Mouse (Mus musculus) forebrain, embryonic 15.5 days (tissue): ENCODE results near the gene Me3. TPM values are rescaled to one million over a fixed set of nuclear protein-coding genes. Genes with fewer than 3 reads are reported as not detected.

Experiments used
- ATAC-seq: fragments of 200-750 bp; cut with Nextera tagmentation; replicated peaks from 2 replicates; pipeline ENCODE4 v1.8.0; 2017; ENCODE audit warnings: mild to moderate bottlenecking, moderate TSS enrichment, moderate library complexity
- H3K27ac ChIP-seq: fragments of 300-500 bp; sonication (generic); replicated peaks from 2 replicates; pipeline ENCODE4 v1.5.1; 2015; ENCODE audit warnings: mild to moderate bottlenecking, inconsistent platforms
- H3K27me3 ChIP-seq: fragments of 300-500 bp; sonication (generic); 2 replicates; pipeline ENCODE4 v1.6.1; 2015; ENCODE audit warnings: inconsistent platforms
- H3K36me3 ChIP-seq: fragments of 300-500 bp; sonication (generic); 2 replicates; pipeline ENCODE4 v1.6.1; 2015; ENCODE audit warnings: mild to moderate bottlenecking, inconsistent platforms
- H3K4me1 ChIP-seq: fragments of 300-500 bp; sonication (generic); 2 replicates; pipeline ENCODE4 v1.6.1; 2015; ENCODE audit warnings: inconsistent platforms
- H3K4me2 ChIP-seq: fragments of 300-500 bp; sonication (generic); replicated peaks from 2 replicates; pipeline ENCODE4 v1.6.1; 2015; ENCODE audit warnings: mild to moderate bottlenecking, inconsistent platforms
- H3K4me3 ChIP-seq: fragments of 300-500 bp; sonication (generic); 2 replicates; pipeline ENCODE4 v1.5.1; 2015; ENCODE audit warnings: mild to moderate bottlenecking, inconsistent platforms
- H3K9ac ChIP-seq: fragments of 300-500 bp; sonication (generic); replicated peaks from 2 replicates; pipeline ENCODE4 v1.6.1; 2015; ENCODE audit warnings: mild to moderate bottlenecking, inconsistent platforms
- H3K9me3 ChIP-seq: fragments of 300-500 bp; sonication (generic); 2 replicates; pipeline ENCODE4 v1.6.1; 2016; ENCODE audit warnings: inconsistent platforms
- WGBS: fragments of 180-500 bp; shearing (Covaris S2); methylation state at CpG from one replicate; pipeline ENCODE4 v1.1.7; 2015; ENCODE audit warnings: mixed read lengths; 5-methylcytosine and 5-hydroxymethylcytosine counted together
- polyA plus RNA-seq: library from polyadenylated mRNA; unstranded; fragments of >200 nt; fragmentation: Nextera tagmentation; extraction: Ambion mirVana; gene quantifications from 2 replicates; pipeline ENCODE4 v1.2.1, GENCODE M21; 2015

The Me3 gene
- 3.1 and 4.2 TPM in 2 replicates for polyA plus RNA-seq

GRCm38 (mm10) chr7:89632342-89633251, at the start of gene Me3:
Me3 (plus strand) TSS chr7:89632392.
- 5% methylated on average over 49 of the region's 49 CpGs for WGBS
- Histone ChIP-seq H3K27ac (no peak within 1 kb of the TSS), H3K27me3 (no peaks in the 10 kb centered on the region), H3K36me3 (no peaks in the 10 kb centered on the region), H3K9me3 (no peaks in the 10 kb centered on the region), H3K4me1 (peaks cover 9% of the 10 kb centered on the region), H3K4me2 (peak within 1 kb of the TSS; percentile 100), H3K4me3 (peak within 1 kb of the TSS; percentile 76), H3K9ac (peak within 1 kb of the TSS; percentile 85)
- ATAC-seq: peak; percentile 81

- Histone ChIP-seq H3K27ac (peak overlapping the region; percentile 4; the same call in 1 of the 2 replicates), H3K4me3 (no peak overlapping the region), H3K4me2 (no peak overlapping the region), H3K4me1 (no peaks in the 10 kb centered on the region), H3K9me3 (no peaks in the 10 kb centered on the region), H3K9ac (no peak overlapping the region), H3K36me3 (no peaks in the 10 kb centered on the region), H3K27me3 (no peaks in the 10 kb centered on the region)
- peak; percentile 53 for ATAC-seq
- 83% methylated on average over 5 of the region's 5 CpGs for WGBS
Observed at GRCm38 (mm10) chr7:89590039-89590438, 42.2 kb upstream of the Me3 start.

- peak; percentile 90 for ATAC-seq
- Histone ChIP-seq H3K4me3 (no peak overlapping the region), H3K36me3 (no peaks in the 10 kb centered on the region), H3K9ac (no peak overlapping the region), H3K9me3 (no peaks in the 10 kb centered on the region), H3K4me1 (no peaks in the 10 kb centered on the region), H3K27ac (0 out of 2 replicates have a peak overlapping the region, but pooled peaks have one; percentile 4), H3K27me3 (no peaks in the 10 kb centered on the region), H3K4me2 (no peak overlapping the region)
- WGBS: 61% methylated on average over 3 of the region's 3 CpGs
Observed at GRCm38 (mm10) chr7:89590542-89591251, 41.5 kb upstream of the Me3 start.

- Histone ChIP-seq H3K27ac (no peak overlapping the region), H3K4me2 (no peak overlapping the region), H3K36me3 (no peaks in the 10 kb centered on the region), H3K4me3 (no peak overlapping the region), H3K4me1 (no peaks in the 10 kb centered on the region), H3K9me3 (no peaks in the 10 kb centered on the region), H3K27me3 (no peaks in the 10 kb centered on the region), H3K9ac (no peak overlapping the region)
- 92% methylated on average over 2 of the region's 2 CpGs for WGBS
- ATAC-seq: no peak
Observed at GRCm38 (mm10) chr7:89595813-89596212, 36.4 kb upstream of the Me3 start.

- Histone ChIP-seq H3K27ac (no peak overlapping the region), H3K36me3 (no peaks in the 10 kb centered on the region), H3K4me2 (no peak overlapping the region), H3K4me1 (no peaks in the 10 kb centered on the region), H3K9ac (no peak overlapping the region), H3K27me3 (no peaks in the 10 kb centered on the region), H3K9me3 (no peaks in the 10 kb centered on the region), H3K4me3 (no peak overlapping the region)
- 0 out of 2 replicates have a peak, but pooled peaks have one; percentile 41 for ATAC-seq
- 62% methylated on average over 8 of the region's 8 CpGs for WGBS
Observed at GRCm38 (mm10) chr7:89605589-89606536, 26.3 kb upstream of the Me3 start.

- no peaks in the 10 kb centered on the region for H3K9me3 ChIP-seq
- no peak overlapping the region for H3K4me2 ChIP-seq
- no peaks in the 10 kb centered on the region for H3K27me3 ChIP-seq
- no peaks in the 10 kb centered on the region for H3K4me1 ChIP-seq
- no peak overlapping the region for H3K4me3 ChIP-seq
- no peak overlapping the region for H3K9ac ChIP-seq
- no peak overlapping the region for H3K27ac ChIP-seq
- 95% methylated on average over 6 of the region's 6 CpGs for WGBS
- no peak for ATAC-seq
- H3K36me3 ChIP-seq: no peaks in the 10 kb centered on the region
Observed at GRCm38 (mm10) chr7:89607329-89607728, 24.9 kb upstream of the Me3 start.

GRCm38 (mm10) chr7:89611236-89611635, 21.0 kb upstream of the Me3 start:
- Histone ChIP-seq H3K27me3 (no peaks in the 10 kb centered on the region), H3K36me3 (no peaks in the 10 kb centered on the region), H3K9me3 (no peaks in the 10 kb centered on the region), H3K4me2 (no peak overlapping the region), H3K4me3 (no peak overlapping the region), H3K4me1 (no peaks in the 10 kb centered on the region), H3K9ac (no peak overlapping the region), H3K27ac (no peak overlapping the region)
- 62% methylated on average over 7 of the region's 7 CpGs for WGBS
- ATAC-seq: no peak

- H3K27ac ChIP-seq: no peak overlapping the region
- H3K36me3 ChIP-seq: no peaks in the 10 kb centered on the region
- no peak overlapping the region for H3K4me2 ChIP-seq
- no peak for ATAC-seq
- H3K9ac ChIP-seq: no peak overlapping the region
- no peaks in the 10 kb centered on the region for H3K27me3 ChIP-seq
- no peaks in the 10 kb centered on the region for H3K9me3 ChIP-seq
- WGBS: 93% methylated on average over 6 of the region's 6 CpGs
- no peaks in the 10 kb centered on the region for H3K4me1 ChIP-seq
- H3K4me3 ChIP-seq: no peak overlapping the region
Observed at GRCm38 (mm10) chr7:89616235-89616634, 16.0 kb upstream of the Me3 start.

GRCm38 (mm10) chr7:89623331-89623730, 8.9 kb upstream of the Me3 start:
- Histone ChIP-seq H3K27me3 (no peaks in the 10 kb centered on the region), H3K9me3 (no peaks in the 10 kb centered on the region), H3K4me3 (no peak overlapping the region), H3K4me2 (no peak overlapping the region), H3K9ac (no peak overlapping the region), H3K27ac (no peak overlapping the region), H3K4me1 (no peaks in the 10 kb centered on the region), H3K36me3 (no peaks in the 10 kb centered on the region)
- no peak for ATAC-seq
- 86% methylated on average over 4 of the region's 4 CpGs for WGBS

GRCm38 (mm10) chr7:89627393-89627792, 4.8 kb upstream of the Me3 start:
- Histone ChIP-seq H3K4me1 (peaks cover 4% of the 10 kb centered on the region; the same call in 1 of the 2 replicates), H3K4me2 (no peak overlapping the region), H3K9me3 (no peaks in the 10 kb centered on the region), H3K27me3 (no peaks in the 10 kb centered on the region), H3K27ac (no peak overlapping the region), H3K9ac (no peak overlapping the region), H3K4me3 (no peak overlapping the region), H3K36me3 (no peaks in the 10 kb centered on the region)
- no peak for ATAC-seq

GRCm38 (mm10) chr7:89628006-89628405, 4.2 kb upstream of the Me3 start:
- no peak overlapping the region for H3K4me3 ChIP-seq

More at GRCm38 (mm10) chr7:89628006-89628405, 4.2 kb upstream of the Me3 start:
- H3K4me2 ChIP-seq: no peak overlapping the region
- no peaks in the 10 kb centered on the region for H3K36me3 ChIP-seq
- no peaks in the 10 kb centered on the region for H3K27me3 ChIP-seq
- no peak overlapping the region for H3K27ac ChIP-seq
- no peak for ATAC-seq
- H3K9ac ChIP-seq: no peak overlapping the region
- 2% methylated on average over 2 of the region's 2 CpGs for WGBS
- peaks cover 6% of the 10 kb centered on the region for H3K4me1 ChIP-seq
- H3K9me3 ChIP-seq: no peaks in the 10 kb centered on the region
